Mouse (Mus musculus): ENCODE measurements at regions not wholly inside any gene's neighbourhood (a gene's known extent, or its start where the extent isn't known, plus 50 kb on each side); places are given as distances from the start of the nearest gene placed in this dataset.

GRCm38 (mm10) chr8:93591608-93592301 is 56.1 kb upstream of the Ces5a start:
- Histone ChIP-seq H3K36me3 (ENCODE audit: control insufficient read depth, insufficient read depth, low read length) (no peaks in the 10 kb centered on the region), H3K27me3 (ENCODE audit: control insufficient read depth, insufficient read depth, low read length) (no peaks in the 10 kb centered on the region), H3K4me2 (ENCODE audit: low read depth, low read length) (no peak overlapping the region), H3K4me1 (ENCODE audit: control insufficient read depth, insufficient read depth, low read length) (no peaks in the 10 kb centered on the region), H3K9me3 (ENCODE audit: control insufficient read depth, low read length) (no peaks in the 10 kb centered on the region), H3K9ac (replicated peaks; ENCODE audit: low read depth, low read length) (no peak overlapping the region), H3K27ac (ENCODE audit: low read depth, low read length) (no peak overlapping the region), H3K4me3 (ENCODE audit: low read depth, low read length) (no peak overlapping the region)
- peak; percentile 92 for ATAC-seq (ENCODE audit: low read depth)
- WGBS, result 37% methylated on average over 9 of the region's 9 CpGs

DNA sequence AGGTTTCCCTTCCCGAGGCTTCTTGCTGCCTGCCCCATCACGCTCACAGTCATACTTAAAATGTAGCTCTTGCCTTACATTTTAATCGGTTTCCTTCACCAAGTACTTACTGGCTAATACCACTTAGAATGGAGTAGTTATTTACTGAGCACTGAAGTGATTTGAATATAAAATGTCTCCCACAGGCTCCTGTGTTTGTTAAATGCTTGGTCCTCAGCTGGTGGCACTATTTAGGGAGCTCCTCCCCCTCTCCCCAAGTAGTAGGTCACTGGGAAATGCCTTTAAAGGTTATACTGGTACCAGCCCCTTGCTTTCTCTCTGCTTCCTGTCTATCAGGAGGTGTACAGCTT is 56.6 kb upstream of the Ces5a start:
- H3K36me3 ChIP-seq (ENCODE audit: control insufficient read depth, insufficient read depth, low read length), result no peaks in the 10 kb centered on the region
- H3K9ac ChIP-seq (replicated peaks; ENCODE audit: low read depth, low read length), result no peak overlapping the region
- no peak overlapping the region for H3K4me2 ChIP-seq (ENCODE audit: low read depth, low read length)
- no peaks in the 10 kb centered on the region for H3K9me3 ChIP-seq (ENCODE audit: control insufficient read depth, low read length)
- no peak overlapping the region for H3K27ac ChIP-seq (ENCODE audit: low read depth, low read length)
- 16% methylated on average over 3 of the region's 3 CpGs for WGBS
- H3K27me3 ChIP-seq (ENCODE audit: control insufficient read depth, insufficient read depth, low read length), result no peaks in the 10 kb centered on the region
- H3K4me1 ChIP-seq (ENCODE audit: control insufficient read depth, insufficient read depth, low read length), result no peaks in the 10 kb centered on the region
- H3K4me3 ChIP-seq (ENCODE audit: low read depth, low read length), result no peak overlapping the region
- no peak; the same call in 1 of the 2 replicates for ATAC-seq (ENCODE audit: low read depth)

DNA sequence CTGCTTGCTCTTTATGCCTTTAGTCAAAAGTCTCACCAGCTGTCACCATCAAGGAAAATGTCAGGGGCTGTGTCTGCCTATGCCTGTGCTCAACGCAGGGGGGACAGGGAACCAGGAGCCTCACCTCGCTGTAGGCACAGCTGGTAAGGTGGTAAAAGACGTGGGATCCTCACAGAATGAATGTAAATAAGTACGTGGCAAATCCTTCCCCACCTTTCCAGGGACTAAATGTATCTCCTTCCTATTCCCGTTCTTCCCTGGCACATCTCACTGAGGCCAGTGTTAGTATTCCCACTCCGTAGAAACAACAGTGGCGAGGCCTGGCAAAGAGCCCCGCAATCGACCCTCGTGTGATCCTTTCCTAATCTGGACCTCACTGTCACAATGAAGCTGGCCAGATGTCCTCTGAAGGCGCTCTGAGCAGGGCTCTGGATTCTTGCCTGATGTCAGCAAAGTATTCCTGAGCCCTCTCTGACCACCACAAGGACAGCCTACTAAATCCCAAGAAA is 63.0 kb upstream of the Ces5a start:
- H3K27ac ChIP-seq (ENCODE audit: low read depth, low read length), result peak overlapping the region; percentile 16; the same call in 1 of the 2 replicates
- H3K27me3 ChIP-seq (ENCODE audit: control insufficient read depth, insufficient read depth, low read length), result no peaks in the 10 kb centered on the region
- no peaks in the 10 kb centered on the region for H3K36me3 ChIP-seq (ENCODE audit: control insufficient read depth, insufficient read depth, low read length)
- WGBS, result 51% methylated on average over 11 of the region's 11 CpGs
- peak overlapping the region; percentile 4; the same call in 1 of the 2 replicates for H3K4me2 ChIP-seq (ENCODE audit: low read depth, low read length)
- peaks cover 13% of the 10 kb centered on the region; the same call in 1 of the 2 replicates for H3K4me1 ChIP-seq (ENCODE audit: control insufficient read depth, insufficient read depth, low read length)
- no peaks in the 10 kb centered on the region for H3K9me3 ChIP-seq (ENCODE audit: control insufficient read depth, low read length)
- no peak overlapping the region for H3K4me3 ChIP-seq (ENCODE audit: low read depth, low read length)
- H3K9ac ChIP-seq (replicated peaks; ENCODE audit: low read depth, low read length), result no peak overlapping the region
- ATAC-seq (ENCODE audit: low read depth), result no peak

DNA sequence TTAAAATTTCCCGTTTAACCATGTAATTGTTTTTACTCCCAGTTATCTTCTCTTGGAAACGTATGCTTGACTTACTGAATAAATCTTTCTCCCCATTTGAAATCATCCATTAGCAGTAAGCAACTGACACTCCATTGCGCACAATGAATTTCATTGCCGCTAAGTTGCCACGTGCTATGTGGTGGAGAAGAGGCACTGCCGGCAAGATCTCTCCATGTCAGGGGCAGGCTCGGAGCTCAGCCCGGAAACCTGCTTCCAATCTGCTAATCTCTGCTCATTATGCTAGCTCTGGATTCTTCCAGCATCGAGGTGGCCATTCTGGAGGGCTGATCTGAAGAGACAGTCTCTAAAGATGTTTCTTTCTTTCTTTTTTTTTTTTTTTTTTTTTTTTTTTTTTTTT is 63.7 kb upstream of the Ces5a start:
- WGBS, result 48% methylated on average over 9 of the region's 9 CpGs
- no peak overlapping the region for H3K27ac ChIP-seq (ENCODE audit: low read depth, low read length)
- no peak for ATAC-seq (ENCODE audit: low read depth)

GRCm38 (mm10) chr8:93599776-93600175 is 64.1 kb upstream of the Ces5a start:
- H3K36me3 ChIP-seq (ENCODE audit: control insufficient read depth, insufficient read depth, low read length), result no peaks in the 10 kb centered on the region
- no peak overlapping the region for H3K4me2 ChIP-seq (ENCODE audit: low read depth, low read length)
- no peak overlapping the region for H3K4me3 ChIP-seq (ENCODE audit: low read depth, low read length)
- no peak for ATAC-seq (ENCODE audit: low read depth)
- no peaks in the 10 kb centered on the region for H3K27me3 ChIP-seq (ENCODE audit: control insufficient read depth, insufficient read depth, low read length)
- peaks cover 13% of the 10 kb centered on the region; the same call in 1 of the 2 replicates for H3K4me1 ChIP-seq (ENCODE audit: control insufficient read depth, insufficient read depth, low read length)
- H3K27ac ChIP-seq (ENCODE audit: low read depth, low read length), result no peak overlapping the region
- H3K9me3 ChIP-seq (ENCODE audit: control insufficient read depth, low read length), result no peaks in the 10 kb centered on the region
- no peak overlapping the region for H3K9ac ChIP-seq (replicated peaks; ENCODE audit: low read depth, low read length)
- WGBS, result 56% methylated on average over 8 of the region's 8 CpGs

More for the DNA sequence above, 63.7 kb upstream of the Ces5a start:
- no peaks in the 10 kb centered on the region for H3K27me3 ChIP-seq (ENCODE audit: control insufficient read depth, insufficient read depth, low read length)
- H3K4me1 ChIP-seq (ENCODE audit: control insufficient read depth, insufficient read depth, low read length), result peaks cover 13% of the 10 kb centered on the region; the same call in 1 of the 2 replicates
- no peak overlapping the region for H3K4me3 ChIP-seq (ENCODE audit: low read depth, low read length)
- no peak overlapping the region for H3K9ac ChIP-seq (replicated peaks; ENCODE audit: low read depth, low read length)
- no peaks in the 10 kb centered on the region for H3K36me3 ChIP-seq (ENCODE audit: control insufficient read depth, insufficient read depth, low read length)
- no peak overlapping the region for H3K4me2 ChIP-seq (ENCODE audit: low read depth, low read length)
- H3K9me3 ChIP-seq (ENCODE audit: control insufficient read depth, low read length), result no peaks in the 10 kb centered on the region

- Histone ChIP-seq H3K9me3 (ENCODE audit: control insufficient read depth, low read length) (no peaks in the 10 kb centered on the region), H3K4me2 (ENCODE audit: low read depth, low read length) (peak overlapping the region; percentile 31), H3K27me3 (ENCODE audit: control insufficient read depth, insufficient read depth, low read length) (no peaks in the 10 kb centered on the region), H3K36me3 (ENCODE audit: control insufficient read depth, insufficient read depth, low read length) (no peaks in the 10 kb centered on the region), H3K27ac (ENCODE audit: low read depth, low read length) (peak overlapping the region; percentile 41; the same call in 1 of the 2 replicates), H3K9ac (replicated peaks; ENCODE audit: low read depth, low read length) (no peak overlapping the region), H3K4me1 (ENCODE audit: control insufficient read depth, insufficient read depth, low read length) (peaks cover 12% of the 10 kb centered on the region; the same call in 1 of the 2 replicates), H3K4me3 (ENCODE audit: low read depth, low read length) (no peak overlapping the region)
- peak; percentile 85; the same call in 1 of the 2 replicates for ATAC-seq (ENCODE audit: low read depth)
- WGBS, result 19% methylated on average over 18 of the region's 18 CpGs
Measured at GRCm38 (mm10) chr8:93626807-93627526, 91.3 kb upstream of the Ces5a start.

GRCm38 (mm10) chr8:93627626-93628025 is 92.0 kb upstream of the Ces5a start:
- Histone ChIP-seq H3K36me3 (ENCODE audit: control insufficient read depth, insufficient read depth, low read length) (no peaks in the 10 kb centered on the region), H3K9me3 (ENCODE audit: control insufficient read depth, low read length) (no peaks in the 10 kb centered on the region), H3K9ac (replicated peaks; ENCODE audit: low read depth, low read length) (no peak overlapping the region), H3K27ac (ENCODE audit: low read depth, low read length) (no peak overlapping the region), H3K4me3 (ENCODE audit: low read depth, low read length) (no peak overlapping the region), H3K27me3 (ENCODE audit: control insufficient read depth, insufficient read depth, low read length) (no peaks in the 10 kb centered on the region), H3K4me1 (ENCODE audit: control insufficient read depth, insufficient read depth, low read length) (peaks cover 12% of the 10 kb centered on the region; the same call in 1 of the 2 replicates), H3K4me2 (ENCODE audit: low read depth, low read length) (no peak overlapping the region)
- no peak for ATAC-seq (ENCODE audit: low read depth)
- 63% methylated on average over 6 of the region's 6 CpGs for WGBS

DNA sequence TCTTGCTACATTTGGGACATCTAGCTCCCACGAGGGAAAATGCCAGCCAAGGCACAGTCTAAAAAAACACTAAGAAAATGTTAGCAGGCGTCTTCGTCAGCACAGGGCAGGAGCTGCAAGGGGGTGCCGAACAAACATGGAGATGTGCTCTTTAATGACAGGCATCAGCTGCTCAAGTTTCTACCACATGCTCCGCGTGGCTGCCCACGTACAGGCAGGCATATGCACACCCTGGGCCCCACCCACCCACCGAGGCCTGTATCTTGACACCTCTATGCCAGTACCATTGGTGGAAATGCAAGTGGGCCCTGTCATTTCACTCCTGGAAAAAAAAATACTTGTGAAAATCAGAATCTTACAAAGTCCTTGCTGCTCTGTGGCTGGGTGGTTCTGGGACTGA is 97.3 kb upstream of the Ces5a start:
- no peak overlapping the region for H3K4me2 ChIP-seq (ENCODE audit: low read depth, low read length)
- H3K9ac ChIP-seq (replicated peaks; ENCODE audit: low read depth, low read length), result no peak overlapping the region
- H3K4me3 ChIP-seq (ENCODE audit: low read depth, low read length), result no peak overlapping the region
- no peaks in the 10 kb centered on the region for H3K4me1 ChIP-seq (ENCODE audit: control insufficient read depth, insufficient read depth, low read length)
- no peak overlapping the region for H3K27ac ChIP-seq (ENCODE audit: low read depth, low read length)
- H3K27me3 ChIP-seq (ENCODE audit: control insufficient read depth, insufficient read depth, low read length), result no peaks in the 10 kb centered on the region
- ATAC-seq (ENCODE audit: low read depth), result no peak
- H3K9me3 ChIP-seq (ENCODE audit: control insufficient read depth, low read length), result no peaks in the 10 kb centered on the region
- WGBS, result 78% methylated on average over 8 of the region's 8 CpGs
- no peaks in the 10 kb centered on the region for H3K36me3 ChIP-seq (ENCODE audit: control insufficient read depth, insufficient read depth, low read length)

GRCm38 (mm10) chr8:93642770-93643169 is 107.1 kb upstream of the Ces5a start:
- Histone ChIP-seq H3K36me3 (ENCODE audit: control insufficient read depth, insufficient read depth, low read length) (no peaks in the 10 kb centered on the region), H3K27ac (ENCODE audit: low read depth, low read length) (no peak overlapping the region), H3K4me3 (ENCODE audit: low read depth, low read length) (no peak overlapping the region), H3K4me1 (ENCODE audit: control insufficient read depth, insufficient read depth, low read length) (no peaks in the 10 kb centered on the region), H3K27me3 (ENCODE audit: control insufficient read depth, insufficient read depth, low read length) (no peaks in the 10 kb centered on the region), H3K9ac (replicated peaks; ENCODE audit: low read depth, low read length) (no peak overlapping the region), H3K9me3 (ENCODE audit: control insufficient read depth, low read length) (no peaks in the 10 kb centered on the region), H3K4me2 (ENCODE audit: low read depth, low read length) (no peak overlapping the region)
- WGBS, result 31% methylated on average over 2 of the region's 2 CpGs
- peak; percentile 86 for ATAC-seq (ENCODE audit: low read depth)
